Mouse (Mus musculus): ENCODE data around the gene Dock1.
A peak's percentile ranks its signal among the peaks of the same experiment; 100 is the strongest.

Gene Dock1

GRCm38 (mm10) chr7:135157571-135157970, 487.1 kb downstream of the Dock1 start:
- no peak for ATAC-seq (ENCODE audit: low TSS enrichment)

- no peak for ATAC-seq (ENCODE audit: low TSS enrichment)
Measured at GRCm38 (mm10) chr7:135158381-135158780, 487.9 kb downstream of the Dock1 start.

- ATAC-seq (ENCODE audit: low TSS enrichment) = no peak
Measured at GRCm38 (mm10) chr7:135159606-135160005, 489.2 kb downstream of the Dock1 start.

- peak; percentile 93 for ATAC-seq (ENCODE audit: low TSS enrichment)
Measured at GRCm38 (mm10) chr7:135165155-135165554, 494.7 kb downstream of the Dock1 start.

- ATAC-seq (ENCODE audit: low TSS enrichment) = no peak
Measured at GRCm38 (mm10) chr7:135169936-135170335, 499.5 kb downstream of the Dock1 start.

- peak; percentile 47; the same call in 1 of the 2 replicates for ATAC-seq (ENCODE audit: low TSS enrichment)
Measured at GRCm38 (mm10) chr7:135172219-135172618, 501.8 kb downstream of the Dock1 start.

GRCm38 (mm10) chr7:135194190-135194589, 523.7 kb downstream of the Dock1 start:
- ATAC-seq (ENCODE audit: low TSS enrichment) = no peak

GRCm38 (mm10) chr7:135195631-135196030, 525.2 kb downstream of the Dock1 start:
- no peak for ATAC-seq (ENCODE audit: low TSS enrichment)

GRCm38 (mm10) chr7:135196828-135197227, 526.4 kb downstream of the Dock1 start:
- peak; percentile 57; the same call in 1 of the 2 replicates for ATAC-seq (ENCODE audit: low TSS enrichment)

- ATAC-seq (ENCODE audit: low TSS enrichment) = no peak
Measured at GRCm38 (mm10) chr7:135203920-135204319, 533.5 kb downstream of the Dock1 start.

GRCm38 (mm10) chr7:135205111-135205510, 534.7 kb downstream of the Dock1 start:
- ATAC-seq (ENCODE audit: low TSS enrichment) = peak; percentile 97

- no peak for ATAC-seq (ENCODE audit: low TSS enrichment)
Measured at GRCm38 (mm10) chr7:135208947-135209567, 538.6 kb downstream of the Dock1 start.

- no peak for ATAC-seq (ENCODE audit: low TSS enrichment)
Measured at GRCm38 (mm10) chr7:135210296-135210695, 539.8 kb downstream of the Dock1 start.

- ATAC-seq (ENCODE audit: low TSS enrichment) = no peak
Measured at GRCm38 (mm10) chr7:135210831-135211230, 540.4 kb downstream of the Dock1 start.

GRCm38 (mm10) chr7:135212505-135212904, 542.1 kb downstream of the Dock1 start:
- ATAC-seq (ENCODE audit: low TSS enrichment) = no peak

- no peak for ATAC-seq (ENCODE audit: low TSS enrichment)
Measured at GRCm38 (mm10) chr7:135221475-135221874, 551.0 kb downstream of the Dock1 start.

All from frontal cortex, adult (tissue).